Mouse (Mus musculus) lung, postnatal 0 days (tissue): ENCODE results near the gene Sp1.

Source experiments
- CTCF ChIP-seq: IDR thresholded peaks from 2 replicates; pipeline ENCODE4 v1.5.1; 2016; ENCODE audit warnings: antibody characterized with exemption, mild to moderate bottlenecking
- EP300 ChIP-seq: IDR thresholded peaks from 2 replicates; pipeline ENCODE4 v1.6.1; 2016; ENCODE audit warnings: antibody characterized with exemption, mild to moderate bottlenecking, control low read depth

DNA sequence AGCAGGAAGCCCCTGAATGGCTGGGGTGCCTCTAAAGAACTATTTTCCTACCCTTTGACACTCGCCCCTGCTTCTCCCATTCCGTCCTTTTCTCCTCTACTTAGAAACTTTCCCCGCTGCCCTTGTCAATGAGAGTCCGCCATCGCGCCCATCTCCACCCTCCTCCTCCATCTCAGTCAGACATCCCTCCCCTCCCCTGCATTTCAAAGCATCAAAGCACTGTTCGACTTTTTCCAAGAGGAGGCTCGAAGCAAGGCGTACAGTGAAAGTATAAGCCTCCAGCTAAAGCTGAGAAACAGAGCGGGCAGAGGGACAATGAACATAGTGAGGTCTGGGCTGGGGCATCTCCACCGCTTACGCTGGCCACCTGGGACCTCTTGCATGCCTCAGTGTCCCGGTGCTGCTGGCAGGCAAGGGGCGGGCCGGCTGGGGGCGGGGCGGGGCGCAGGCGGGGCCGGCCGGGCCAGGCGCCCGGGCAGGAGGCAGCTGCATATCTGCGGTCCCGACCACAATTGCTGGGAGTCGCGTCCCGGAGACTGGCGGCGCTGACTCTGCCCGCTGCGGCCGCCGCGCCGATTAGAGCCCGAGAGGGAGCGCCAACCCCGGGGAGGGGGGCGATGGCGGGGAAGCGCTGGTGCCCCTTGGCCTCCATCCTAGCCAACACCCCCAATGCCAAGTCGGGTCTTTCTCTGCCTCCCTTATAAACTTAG is 29.3 kb upstream of the Sp1 start:
- no peak for TF ChIP-seq CTCF
- no peak for TF ChIP-seq EP300
